Mouse (Mus musculus) adrenal gland (tissue): ENCODE measurements around the gene Nfkb1.

Experiments used
- intact Hi-C: fragments of 180-260 bp; cut with DNase I; formaldehyde crosslinking; loops from one replicate; pipeline ENCODE4 v1.15.1; 2025

The Nfkb1 gene

GRCm38 (mm10) chr3:135711040-135711570 is 19.8 kb upstream of the Nfkb1 start:
- intact Hi-C loops = loop anchor here (5.0 to 10.0 kb wide), 2 partner anchors 79 to 156 kb away; no protein-coding TSS in a partner anchor

DNA sequence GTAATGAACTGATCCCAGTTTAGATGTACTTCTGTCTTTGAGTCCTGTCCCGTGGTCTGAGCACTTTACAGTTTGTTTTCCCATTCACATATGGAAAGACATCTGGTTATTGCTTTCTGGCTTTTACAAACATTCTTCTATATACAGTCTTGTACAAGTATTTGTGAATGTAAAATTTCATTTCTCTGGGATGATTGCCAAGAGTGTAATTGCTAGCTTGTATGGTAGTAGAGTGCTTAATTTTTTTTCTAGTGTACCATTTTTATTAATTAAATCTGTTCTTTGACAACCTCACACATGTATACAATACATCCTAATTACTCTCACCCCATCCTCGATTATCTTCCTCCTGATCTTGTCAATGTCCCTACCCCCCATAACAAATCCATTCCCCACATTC is 12.0 kb upstream of the Nfkb1 start:
- intact Hi-C loops = no loop called here

GRCm38 (mm10) chr3:135702658-135703057 is 11.3 kb upstream of the Nfkb1 start:
- intact Hi-C loops = no loop called here

- intact Hi-C loops = no loop called here
Observed at GRCm38 (mm10) chr3:135699523-135700264, 8.3 kb upstream of the Nfkb1 start.

GRCm38 (mm10) chr3:135698466-135698975 is 7.2 kb upstream of the Nfkb1 start:
- intact Hi-C loops = no loop called here

GRCm38 (mm10) chr3:135696262-135696661 is 4.9 kb upstream of the Nfkb1 start:
- intact Hi-C loops = no loop called here

- intact Hi-C loops = no loop called here
Observed at GRCm38 (mm10) chr3:135692999-135693398, 1.7 kb upstream of the Nfkb1 start.

DNA sequence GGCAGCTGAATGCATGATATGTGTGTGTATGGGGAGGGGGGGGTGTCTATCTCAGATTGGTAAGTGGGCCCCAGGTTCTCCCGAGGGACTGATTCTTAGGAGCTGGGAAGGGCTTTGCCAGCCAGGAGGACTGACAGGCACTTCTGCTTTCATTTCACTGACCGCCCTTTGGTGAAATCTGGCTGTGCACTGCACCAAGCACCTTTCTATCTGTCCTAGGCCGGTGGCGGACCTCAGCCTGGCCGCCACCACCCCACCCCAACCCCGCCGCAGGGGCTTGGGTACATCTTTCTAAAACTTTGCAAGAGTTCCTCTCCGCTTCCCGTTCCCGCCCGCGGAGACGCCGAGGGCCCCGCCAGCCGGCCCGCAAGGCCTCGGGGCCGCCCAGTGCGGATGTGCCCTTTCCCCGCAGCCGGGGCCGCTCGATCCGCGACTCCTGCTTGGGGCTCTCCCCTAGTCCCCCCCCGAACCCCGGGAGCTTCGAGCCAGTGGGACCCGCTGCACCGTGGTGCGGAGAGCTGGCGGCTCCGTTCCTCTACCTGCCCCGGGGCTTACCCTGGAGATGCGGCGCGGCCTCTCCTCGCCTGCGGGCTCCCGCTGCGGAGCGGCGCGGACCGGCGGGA is 668 bp downstream of the Nfkb1 start:
- intact Hi-C loops = no loop called here

- intact Hi-C loops = no loop called here
Observed at GRCm38 (mm10) chr3:135689773-135690567, 1.4 kb downstream of the Nfkb1 start.

DNA sequence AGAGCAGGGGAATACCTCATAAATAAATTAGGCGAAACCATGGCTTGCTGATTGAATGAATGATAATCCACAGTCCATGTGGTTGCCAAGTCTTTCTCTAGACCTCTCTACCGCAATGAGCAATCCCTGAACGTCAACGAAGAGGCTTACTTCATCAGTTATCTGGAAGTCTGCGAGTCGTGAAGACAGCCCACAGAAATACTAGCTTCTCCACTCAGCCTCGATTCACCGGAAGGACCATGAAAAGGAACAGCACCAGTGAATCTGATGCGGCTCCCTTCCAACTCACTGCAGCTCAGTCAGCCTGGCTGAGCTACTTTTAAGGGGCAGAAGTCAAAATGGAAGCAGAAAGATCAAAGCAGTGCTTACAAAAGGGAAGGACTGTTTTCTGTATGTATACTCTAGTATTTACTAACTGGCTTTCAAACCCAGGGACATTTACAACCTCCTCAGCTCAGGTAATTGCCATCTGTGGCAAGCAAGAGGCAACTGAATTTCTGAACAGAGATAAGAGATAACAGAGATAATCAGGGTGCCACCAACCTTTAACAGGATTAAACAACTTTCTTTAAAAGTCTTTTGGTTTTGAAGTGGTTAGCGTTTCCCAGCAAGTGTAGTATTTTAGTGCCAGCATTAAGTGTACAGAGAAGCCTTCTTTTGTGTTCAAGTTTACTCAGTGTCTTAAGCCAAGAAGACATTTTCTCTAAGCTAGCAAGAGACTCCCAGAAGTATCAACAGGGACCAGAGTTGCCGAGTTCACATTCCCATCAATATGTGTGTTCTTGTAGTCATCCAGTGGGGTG is 2.2 kb downstream of the Nfkb1 start:
- intact Hi-C loops = no loop called here

GRCm38 (mm10) chr3:135687965-135688364 is 3.4 kb downstream of the Nfkb1 start:
- intact Hi-C loops = no loop called here

- intact Hi-C loops = no loop called here
Observed at GRCm38 (mm10) chr3:135686419-135686818, 4.9 kb downstream of the Nfkb1 start.

- intact Hi-C loops = no loop called here
Observed at GRCm38 (mm10) chr3:135683275-135683674, 8.1 kb downstream of the Nfkb1 start.

GRCm38 (mm10) chr3:135682240-135682639 is 9.1 kb downstream of the Nfkb1 start:
- intact Hi-C loops = no loop called here

- intact Hi-C loops = no loop called here
Observed at GRCm38 (mm10) chr3:135681272-135681783, 10.0 kb downstream of the Nfkb1 start.

DNA sequence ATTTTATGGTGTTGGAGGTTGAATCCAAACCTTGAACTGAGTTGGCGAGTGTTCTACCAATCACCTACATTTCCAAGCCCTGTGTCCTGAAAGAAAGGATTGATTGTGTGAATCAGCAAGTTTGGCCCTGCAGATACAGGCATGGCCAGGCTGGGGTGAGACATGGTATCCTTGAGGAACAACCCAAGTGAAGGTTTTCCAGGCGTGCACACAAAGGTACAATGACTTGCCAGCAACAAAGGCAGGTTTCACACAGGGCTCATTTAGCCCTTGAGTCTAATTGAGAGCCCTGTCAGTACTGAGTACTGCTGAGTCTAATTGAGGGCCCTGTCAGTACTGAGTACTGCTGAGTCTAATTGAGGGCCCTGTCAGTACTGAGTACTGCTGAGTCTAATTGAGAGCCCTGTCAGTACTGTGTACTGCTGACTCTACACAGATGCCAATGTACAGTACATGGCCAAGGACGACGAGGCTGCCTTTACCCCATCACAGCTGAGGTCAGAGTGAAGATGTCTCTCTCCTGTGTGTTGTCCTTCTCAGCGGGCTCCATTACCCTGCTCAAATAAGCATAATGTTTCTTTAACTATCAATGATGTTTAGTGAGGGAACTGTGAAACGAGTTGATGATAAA is 11.0 kb downstream of the Nfkb1 start:
- intact Hi-C loops = no loop called here

- intact Hi-C loops = no loop called here
Observed at GRCm38 (mm10) chr3:135677064-135677463, 14.3 kb downstream of the Nfkb1 start.

GRCm38 (mm10) chr3:135676364-135676763 is 15.0 kb downstream of the Nfkb1 start:
- intact Hi-C loops = no loop called here

DNA sequence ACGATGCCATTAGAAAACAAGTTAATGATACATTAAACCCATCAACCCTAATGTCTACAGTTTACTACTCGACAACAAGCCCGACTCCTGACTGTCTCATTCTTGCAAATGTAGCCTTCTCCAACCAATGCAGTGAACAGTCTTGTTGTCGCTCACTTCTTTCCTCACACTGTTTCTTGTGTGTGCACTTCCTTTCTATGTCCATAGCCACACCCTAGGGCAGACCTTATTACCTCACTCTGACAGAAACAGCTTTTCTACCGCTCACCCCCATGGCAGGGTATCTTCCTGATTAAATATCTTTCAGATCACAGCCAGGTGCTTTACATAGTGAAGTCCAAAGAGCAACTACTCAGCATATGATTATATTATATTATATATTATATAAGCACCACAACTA is 15.9 kb downstream of the Nfkb1 start:
- intact Hi-C loops = no loop called here
